Mouse (Mus musculus) frontal cortex, postnatal 14 days (tissue): ENCODE results near the gene Smg6.
A peak's percentile ranks its signal among the peaks of the same experiment; 100 is the strongest.

Source experiments
- DNase-seq, 2 experiments: peaks; one replicate each; pipeline ENCODE4 v3.0.0; 2022; ENCODE audit warnings: low spot score in 2 of 2

The Smg6 gene

DNA sequence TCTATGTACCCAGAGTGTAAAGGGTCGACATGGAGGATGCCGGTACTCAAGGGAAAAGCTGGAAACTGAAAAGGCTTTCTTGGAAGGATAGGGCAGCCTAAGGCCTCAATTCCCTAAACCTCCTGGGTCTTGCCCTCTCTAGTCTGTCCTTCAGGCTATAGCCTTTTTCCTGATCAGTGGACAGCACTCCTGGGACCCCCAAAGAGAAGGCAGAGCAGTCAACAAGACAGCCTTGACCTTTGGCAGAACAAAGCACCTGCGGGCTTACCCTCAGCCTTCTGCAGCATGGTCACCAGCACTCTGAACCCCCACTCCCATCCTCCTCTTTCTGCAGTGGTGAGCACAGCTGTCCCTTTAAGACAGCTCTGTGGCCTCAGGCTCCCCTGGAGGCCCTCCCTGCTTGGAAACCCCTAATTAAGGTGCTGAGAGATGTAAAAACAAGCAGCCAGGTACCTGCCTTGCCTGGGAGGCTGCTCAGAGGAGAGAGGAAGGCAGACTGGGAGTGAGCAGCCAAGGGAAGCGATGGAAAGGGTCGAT, 265.4 kb downstream of the Smg6 start, which contains the start of gene Dph1:
Gene Dph1, minus strand, starts transcription at position 337 of the 537 bp plus-strand sequence.
- DNase-seq: no peak

DNA sequence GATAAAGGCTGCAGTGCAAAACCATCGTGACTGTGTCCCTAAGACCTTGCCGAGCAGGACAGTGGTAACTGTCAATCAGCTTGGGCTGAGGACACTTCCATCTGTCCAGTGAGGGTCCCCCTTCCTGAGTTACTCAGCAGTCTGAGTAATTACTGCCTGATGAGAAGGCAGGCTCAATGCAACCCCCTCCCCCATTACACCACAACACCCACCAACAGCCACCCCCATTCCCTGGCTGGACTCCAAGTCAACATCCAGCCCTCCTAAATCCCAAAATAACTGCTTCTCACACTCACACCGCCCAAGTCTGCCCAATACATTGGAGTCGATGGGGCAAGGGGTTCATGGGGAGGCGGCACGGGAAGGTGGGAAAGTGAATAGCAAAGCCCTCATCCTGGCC, 266.2 kb downstream of the Smg6 start:
- no peak for DNase-seq

DNA sequence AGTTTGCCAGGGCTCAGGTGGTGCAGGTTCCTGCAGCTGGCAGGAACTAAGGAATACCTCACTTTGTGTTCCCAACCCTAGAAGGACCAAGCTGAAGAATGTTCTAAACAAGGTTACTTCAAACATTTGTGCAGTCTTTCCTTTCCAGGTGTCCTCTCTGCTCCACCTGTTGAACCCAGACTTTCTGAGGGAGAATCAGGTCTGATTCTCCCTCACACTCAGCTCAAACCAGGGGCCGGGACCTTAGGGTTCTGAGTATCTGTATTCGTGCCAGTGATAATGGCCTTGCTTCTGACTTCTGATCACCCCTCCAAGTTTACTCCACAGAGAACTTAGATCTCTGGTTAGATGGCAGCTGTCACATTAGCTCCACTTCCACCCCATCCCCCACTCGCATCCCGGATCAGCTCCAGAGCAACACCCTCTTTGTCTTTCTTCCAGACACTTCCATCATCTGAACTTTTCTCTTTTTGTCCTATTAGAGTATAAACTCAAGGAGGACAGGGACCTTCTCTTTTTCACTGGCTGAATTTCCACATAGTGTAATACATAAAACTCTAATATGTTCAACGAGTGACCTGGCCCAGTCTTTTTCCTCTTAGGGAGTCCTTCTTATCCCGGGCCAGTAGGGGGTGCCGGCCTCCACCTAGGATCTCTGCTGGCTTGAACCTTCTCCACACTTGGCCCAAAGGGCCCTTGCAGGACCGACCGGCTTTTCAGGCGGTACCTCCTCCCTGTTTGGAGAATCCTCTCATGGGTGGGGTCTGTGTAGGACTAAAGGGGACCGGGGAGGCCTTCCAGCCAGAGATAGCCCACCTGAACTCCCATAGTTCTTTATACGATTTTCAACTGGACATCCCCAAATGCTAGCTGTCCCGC, 267.0 kb downstream of the Smg6 start:
- peak in 1 of 2 experiments; percentile 70 for DNase-seq

DNA sequence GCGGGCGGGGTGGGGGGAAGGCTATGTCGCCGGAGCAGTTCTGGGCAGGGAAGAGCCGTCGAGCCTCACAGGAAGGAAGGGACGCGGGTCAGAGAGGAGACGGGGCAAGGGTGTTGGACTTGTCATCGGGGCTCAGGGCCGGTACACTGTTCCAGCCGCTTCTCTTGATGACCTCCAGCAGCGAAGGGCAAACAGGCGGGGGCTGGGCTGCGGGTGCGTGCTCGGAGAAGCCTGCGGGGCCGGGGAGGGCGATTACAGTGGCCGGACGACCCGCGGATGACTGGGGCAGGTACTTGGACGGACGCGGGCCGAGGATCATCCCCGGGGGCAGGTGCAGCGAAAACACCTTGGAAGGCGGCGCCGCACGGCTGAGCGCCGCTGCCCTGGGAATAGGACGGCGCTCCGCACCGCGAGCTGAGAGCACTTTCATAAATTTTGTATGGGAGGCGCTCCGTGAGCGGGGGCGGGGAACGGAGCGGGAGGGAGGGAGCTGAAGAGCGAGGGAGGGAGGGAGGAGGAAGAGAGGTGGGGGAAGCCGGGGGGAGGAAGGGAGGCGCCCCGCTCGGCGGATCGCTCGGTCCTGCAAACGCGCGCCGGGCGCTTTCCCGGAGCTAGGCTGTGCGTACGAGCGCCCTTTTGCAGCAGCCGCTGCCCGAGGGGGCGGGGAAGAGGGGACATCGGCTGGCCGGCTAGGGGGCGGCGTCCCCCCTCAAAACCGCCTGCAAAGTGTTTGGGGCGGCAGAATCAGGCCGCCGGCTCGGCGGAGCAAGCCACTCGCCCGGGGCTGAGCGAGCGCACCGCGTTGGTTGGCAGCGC, 267.8 kb downstream of the Smg6 start, which contains the start of gene Rtn4rl1:
Gene Rtn4rl1, plus strand, starts transcription at position 528 of the 816 bp plus-strand sequence.
- DNase-seq: peak in 1 of 2 experiments; percentile 61

DNA sequence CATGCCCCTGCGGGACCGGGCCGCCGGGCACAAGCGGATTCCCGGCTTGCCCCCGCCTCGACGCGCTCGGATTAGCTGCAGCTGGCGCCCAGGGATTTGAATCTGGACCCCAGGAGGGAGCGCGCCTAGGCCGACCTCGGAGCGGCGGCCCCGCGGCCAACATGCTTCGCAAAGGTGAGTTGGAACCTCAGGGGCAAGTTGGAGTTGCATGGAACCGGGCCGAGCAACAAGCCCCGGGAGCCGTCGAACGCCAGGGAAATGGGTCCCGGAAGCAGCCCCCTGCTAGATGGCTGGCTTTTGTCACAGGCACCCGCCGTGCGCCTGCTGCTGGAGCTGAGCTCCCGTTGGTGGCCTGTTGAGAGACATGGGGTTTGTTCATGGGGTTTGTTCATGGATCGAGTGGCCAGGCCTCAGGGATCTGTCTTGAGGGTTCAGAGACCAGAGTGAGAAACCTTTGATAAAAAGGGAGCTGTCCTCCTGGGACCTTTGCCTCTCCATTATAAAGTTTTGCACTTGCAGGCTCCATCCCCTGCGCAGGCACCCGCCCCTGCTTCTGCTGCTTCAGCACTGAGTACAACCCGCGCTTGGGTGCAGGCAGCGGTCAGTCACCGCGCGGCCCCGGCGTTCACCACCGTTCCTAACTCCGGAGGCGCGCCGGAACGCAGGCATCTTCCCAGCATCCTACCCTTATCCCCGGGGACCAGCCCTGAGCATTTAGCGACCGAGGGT, 268.7 kb downstream of the Smg6 start:
- no peak for DNase-seq

DNA sequence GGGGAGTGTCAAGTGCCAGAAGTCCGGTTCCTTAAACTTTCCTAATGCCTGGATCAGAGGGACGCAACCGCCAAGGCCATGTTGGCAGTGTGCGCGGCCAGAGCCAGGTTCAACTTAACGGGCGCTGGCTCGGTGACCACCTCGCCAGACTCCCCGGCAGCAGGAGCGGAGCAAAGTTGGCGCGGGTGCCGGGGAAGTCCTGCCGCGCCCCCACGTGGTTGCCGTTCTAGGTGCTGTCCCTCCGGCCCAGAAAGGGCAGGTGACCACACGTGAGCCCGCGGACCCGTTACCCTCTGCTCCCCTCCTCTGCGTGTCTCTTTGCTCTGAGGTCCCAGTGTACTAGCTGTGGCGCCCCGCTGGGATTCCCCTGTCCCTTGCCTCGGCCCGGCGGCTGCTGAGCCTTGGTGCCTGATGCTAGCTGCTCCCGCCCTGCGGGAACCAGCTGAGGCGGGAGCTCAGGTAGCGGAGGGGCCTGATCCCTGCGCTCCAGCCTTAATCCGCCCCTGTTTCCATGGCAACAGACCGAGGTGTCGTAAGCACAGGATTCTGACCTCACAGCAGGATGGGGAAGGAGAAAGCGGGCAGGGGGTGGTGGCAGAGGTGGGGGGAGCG, 269.3 kb downstream of the Smg6 start:
- DNase-seq: no peak

DNA sequence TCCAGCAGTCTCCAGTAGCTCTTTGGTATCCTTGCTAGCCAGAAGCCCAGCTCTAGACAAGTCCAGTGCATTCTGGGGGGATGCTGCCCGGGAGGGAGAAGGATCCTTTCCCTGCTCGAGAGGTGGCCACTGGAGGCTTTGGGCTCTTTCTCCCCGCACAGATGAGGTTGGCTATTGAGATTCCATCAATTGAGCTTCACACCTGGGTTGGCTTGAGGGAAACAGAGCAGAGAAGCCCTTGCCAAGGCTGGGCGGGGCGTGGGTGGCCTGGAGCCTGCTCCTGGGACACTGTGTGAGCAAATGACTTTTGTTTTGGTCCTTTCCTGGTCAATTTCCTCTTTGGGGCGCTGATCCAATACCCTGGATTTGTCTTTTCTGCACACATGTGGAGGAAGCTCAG, 270.5 kb downstream of the Smg6 start:
- DNase-seq: no peak

DNA sequence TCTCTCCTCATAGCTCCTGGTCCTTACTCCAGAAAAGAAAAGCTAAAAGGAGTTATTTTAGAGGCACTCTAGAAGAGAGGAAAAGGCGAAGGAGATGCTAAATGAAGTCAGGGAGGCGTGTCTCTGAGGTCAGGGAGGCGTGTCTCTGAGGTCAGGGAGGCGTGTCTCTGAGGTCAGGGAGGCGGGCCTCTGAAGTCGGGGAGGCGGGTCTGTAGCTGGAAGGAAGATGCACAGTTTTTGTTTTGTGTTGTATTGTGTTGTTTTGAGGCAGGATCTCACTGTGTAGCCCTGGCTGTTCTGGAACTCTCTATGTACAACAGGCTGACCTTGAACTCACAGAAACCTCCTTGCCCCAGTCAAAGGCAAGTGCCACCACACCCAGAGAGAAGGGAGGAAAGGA, 272.3 kb downstream of the Smg6 start:
- DNase-seq: no peak

DNA sequence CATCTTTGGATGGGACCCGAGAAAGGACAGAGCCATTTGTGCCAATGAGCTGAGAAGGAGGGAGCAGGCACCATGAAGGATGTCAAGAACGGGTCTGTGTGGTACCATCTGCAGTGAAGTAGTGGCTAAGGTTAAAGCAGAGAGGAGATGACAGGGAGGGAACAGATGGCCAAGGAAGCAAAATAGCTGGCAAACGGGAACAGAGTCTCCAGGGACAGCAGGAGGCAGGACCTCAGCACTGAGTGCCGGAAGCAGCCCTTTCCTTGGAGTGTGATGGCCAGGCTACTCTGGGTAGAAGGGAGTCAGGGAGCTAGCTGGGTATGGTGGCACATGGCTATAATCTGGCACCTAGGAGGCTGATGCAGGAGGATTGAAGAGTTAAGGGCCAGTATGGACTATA, 273.2 kb downstream of the Smg6 start:
- DNase-seq: no peak

DNA sequence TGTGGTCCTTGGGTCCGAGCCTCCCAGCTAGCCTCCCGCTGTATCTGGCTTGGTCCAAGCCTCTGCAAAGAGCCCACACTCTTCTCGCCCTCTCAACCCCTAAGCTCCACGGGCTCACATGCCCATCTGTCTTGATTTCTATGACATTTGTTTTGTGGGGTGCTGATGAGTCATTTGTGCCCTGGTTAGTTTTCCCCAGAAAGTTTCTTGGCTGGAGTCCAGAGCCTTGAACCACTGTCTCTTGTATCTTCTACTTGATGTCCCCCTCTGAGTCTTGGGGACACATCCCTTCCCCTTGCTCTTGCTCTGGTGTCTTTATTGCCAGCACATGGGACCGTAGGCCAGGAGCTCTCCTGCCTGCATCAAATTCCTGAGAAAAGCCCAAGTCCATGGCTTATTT, 274.3 kb downstream of the Smg6 start:
- no peak for DNase-seq

DNA sequence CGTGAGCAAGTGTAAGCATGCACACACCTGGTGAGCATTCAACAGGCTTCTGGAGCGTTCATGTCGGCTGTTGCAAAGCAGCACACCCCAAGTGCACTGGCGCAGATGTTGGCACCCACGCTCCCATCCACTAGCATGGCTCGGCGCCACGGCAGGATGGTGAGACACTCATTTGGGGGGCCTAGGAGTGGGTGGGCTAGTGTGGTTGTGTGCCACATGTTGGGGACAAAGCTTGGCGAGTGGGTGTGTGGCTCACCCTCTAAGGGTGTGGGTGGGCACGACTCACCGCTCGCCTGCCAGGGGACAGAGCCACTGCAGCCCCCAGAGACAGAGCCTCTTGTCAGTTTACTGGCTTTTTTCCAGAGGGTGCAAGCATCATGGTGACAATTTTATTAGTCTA, 275.3 kb downstream of the Smg6 start:
- no peak for DNase-seq

DNA sequence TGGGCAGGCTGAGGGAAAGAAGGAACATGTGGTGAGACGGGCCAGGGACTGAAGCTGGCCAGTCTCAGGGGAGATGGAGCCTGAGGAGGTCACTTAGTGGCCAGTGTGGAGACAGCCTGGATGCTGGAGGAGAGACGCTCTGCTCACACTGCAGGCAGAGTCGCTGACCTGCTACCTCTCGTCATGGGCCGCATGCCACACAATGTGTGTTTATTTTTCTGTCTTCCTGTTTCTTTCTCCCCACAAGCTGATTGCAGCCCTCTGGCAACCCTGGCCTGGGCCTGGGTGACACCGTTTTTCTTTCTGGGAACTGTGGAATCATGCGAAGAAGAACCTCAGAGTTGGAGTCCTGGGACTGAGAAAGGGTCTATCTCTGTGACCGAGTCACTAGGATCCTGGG, 276.1 kb downstream of the Smg6 start:
- no peak for DNase-seq

DNA sequence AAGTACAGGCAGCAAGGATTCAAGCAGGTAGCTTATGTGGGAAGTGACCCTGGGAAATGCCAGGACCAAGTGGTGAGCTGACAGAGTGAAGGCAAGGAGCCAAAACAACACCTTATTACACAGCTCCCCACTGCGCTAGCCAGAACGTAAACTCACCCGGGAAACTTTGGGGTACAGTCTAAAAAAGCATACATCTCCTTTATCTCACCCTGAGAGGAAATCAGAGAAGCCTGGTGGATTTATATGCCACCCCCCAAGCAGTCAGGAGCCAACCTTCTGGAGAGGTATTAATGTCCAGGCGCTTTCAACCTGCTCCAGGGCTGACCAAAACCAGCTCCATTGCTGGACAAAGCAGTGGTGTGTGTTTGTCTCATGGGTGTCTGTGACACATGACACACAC, 278.3 kb downstream of the Smg6 start:
- no peak for DNase-seq

DNA sequence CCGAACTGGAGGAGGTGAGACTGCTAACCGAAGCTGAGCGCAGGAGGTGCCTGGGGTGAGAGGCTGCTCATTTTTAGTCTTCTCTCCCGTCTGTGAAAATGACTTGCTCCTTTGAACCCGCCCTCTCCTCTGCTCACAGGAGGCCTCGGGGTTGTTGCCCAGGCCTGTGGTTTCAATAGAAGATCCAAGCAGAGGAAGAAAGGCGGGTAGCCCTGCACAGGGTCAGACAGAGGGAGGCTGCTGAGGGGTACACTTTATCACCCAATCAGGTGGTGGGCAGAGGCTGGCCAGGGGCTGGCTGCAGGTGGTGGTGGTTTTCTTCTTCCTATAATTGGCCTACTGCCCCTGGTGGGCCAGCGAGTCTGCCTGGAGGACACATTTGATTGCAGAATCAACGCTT, 278.8 kb downstream of the Smg6 start:
- no peak for DNase-seq

DNA sequence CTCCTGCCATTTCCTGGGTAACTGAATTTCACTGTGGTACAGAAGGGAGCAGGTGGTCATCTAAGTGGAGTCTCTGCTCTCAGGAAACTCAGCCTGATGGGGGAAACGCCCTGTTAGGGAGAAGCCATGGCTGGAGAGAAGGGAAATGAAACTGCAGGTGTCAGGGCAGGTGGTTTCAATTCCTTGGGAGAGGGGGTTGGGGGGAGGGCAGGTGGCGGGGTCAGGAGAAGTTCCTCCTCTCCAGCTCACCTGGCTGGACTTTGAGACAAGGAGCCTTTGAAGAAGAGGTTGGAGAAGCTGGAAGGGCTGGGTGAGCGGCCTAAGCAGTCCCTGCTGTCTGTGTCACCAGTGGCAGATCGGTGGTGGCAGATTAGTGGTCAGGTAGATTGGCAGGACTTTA, 280.7 kb downstream of the Smg6 start:
- DNase-seq: no peak

DNA sequence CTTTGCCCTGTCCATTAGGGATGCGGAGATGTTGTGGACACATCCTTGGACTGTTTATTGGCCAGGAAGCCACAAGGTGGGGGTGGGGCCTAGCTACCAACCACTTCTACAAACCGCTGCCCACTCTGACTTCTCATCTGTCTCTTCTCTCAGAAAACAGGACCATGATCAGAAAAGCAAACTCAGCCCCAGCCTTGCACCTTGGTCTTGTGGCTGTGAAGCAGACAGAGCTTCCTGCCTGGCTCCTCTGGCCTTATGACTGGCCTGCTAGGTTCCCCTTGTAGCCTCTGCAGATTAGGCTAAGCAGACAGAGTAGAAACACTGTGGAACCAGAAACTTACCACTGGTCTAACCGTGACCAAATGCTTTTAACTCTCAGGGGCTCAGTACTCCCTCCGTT, 283.7 kb downstream of the Smg6 start:
- DNase-seq: no peak

DNA sequence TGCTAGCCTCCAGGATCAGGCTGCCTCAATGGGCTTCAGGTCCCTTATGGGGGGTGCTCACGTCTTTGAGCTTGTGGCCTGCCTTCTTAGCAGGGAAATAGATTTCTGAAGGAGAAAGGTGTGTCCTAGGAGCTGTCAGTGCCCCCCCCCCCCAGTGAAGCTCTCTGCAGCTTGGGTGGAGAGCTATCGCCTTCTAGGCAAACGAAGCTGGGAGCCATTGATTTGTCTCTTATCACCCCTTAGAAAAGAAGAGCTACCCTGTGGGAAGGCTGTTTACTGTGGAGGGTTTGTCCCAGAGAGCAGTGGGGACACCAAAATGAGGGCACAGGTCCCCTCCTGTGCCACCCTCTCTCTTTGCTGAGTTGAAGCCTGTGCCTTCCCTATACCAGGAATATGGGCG, 284.5 kb downstream of the Smg6 start:
- no peak for DNase-seq

DNA sequence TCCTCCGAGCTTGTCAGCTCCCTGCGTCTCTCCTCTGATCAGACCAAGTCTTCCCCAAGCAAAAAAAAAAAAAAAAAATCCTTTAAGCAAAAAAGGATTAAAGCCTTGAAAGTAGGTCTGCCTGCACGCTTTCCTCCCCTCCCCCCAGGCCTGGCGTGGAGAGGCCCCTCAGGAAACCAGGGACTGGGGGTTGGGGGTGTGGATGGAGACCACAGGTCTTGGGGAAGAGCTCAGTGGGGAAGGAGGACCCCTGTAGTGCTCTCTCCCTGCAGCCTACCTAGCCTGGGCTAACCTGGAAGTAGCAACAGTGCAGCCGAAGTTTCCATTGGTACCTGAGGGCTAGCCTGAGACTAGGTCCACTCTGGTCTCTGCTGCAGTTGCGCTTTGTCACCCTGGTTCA, 285.1 kb downstream of the Smg6 start:
- DNase-seq: no peak

DNA sequence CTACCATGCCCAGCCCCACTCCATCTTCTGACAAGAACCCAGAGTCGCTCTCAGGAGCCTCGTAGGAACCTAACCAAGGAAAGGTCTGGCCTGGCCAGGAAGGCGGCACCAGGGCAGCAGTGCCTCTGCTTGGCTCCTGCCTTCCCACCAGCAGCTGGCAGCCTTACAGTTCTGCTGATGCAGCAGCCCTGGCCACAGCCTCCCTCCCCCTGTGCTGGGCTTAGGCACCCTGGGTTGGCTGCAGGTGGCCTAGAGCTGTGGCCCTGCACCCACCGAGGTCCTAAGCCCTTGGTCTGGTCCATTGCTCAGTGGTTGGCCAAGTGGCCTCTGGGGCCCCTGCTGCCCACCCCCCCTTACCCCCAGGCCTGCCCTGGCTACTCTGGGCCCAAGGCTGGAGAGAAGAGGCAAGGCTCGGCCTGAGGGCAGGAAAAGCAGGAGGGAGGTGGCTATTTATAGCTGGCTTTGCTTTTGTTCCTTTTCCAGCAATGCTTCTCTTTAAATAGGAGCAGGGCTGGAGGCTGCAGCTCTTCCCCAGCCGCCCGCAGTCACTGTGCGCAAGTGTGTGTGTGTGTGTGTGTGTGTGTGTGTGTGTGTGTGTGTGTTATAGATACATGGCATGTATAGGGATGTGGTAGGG, 286.5 kb downstream of the Smg6 start:
- DNase-seq: no peak

DNA sequence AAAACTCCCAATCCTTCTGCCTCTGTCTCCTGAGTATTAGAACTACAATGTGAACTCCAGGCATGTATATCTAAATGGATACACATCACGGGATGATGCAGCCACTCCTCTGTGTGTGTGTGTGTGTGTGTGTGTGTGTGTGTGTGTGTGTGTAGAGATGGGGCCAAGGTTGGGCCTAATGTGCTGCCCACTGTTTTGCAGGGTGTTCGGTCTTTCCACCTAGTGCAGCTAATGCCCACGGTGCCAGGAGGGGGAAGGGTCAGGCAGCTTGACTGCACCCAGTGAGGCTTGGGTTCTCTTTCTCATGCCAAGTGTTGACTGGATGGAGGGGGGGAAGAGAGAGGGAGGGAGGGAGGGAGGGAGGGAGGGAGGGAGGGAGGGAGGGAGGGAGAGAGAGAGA, 287.3 kb downstream of the Smg6 start:
- no peak for DNase-seq
